Mouse (Mus musculus) urinary bladder, postnatal 14 days (tissue): ENCODE results near the gene Ulk4.
A peak's percentile ranks its signal among the peaks of the same experiment; 100 is the strongest.
"Not testable (repeated sequence)": the region's sequence is repeated elsewhere in the genome, so short reads cannot be mapped to it uniquely, and the experiment has no call there.

Experiments
- DNase-seq: peaks from one replicate; pipeline ENCODE4 v3.0.0; 2021; ENCODE audit warnings: low spot score

Ulk4 gene

GRCm38 (mm10) chr9:121250854-121251253 is 26.1 kb downstream of the Ulk4 start:
- peak; percentile 1 for DNase-seq

GRCm38 (mm10) chr9:121249805-121250204 is 27.2 kb downstream of the Ulk4 start:
- DNase-seq: peak; percentile 4

GRCm38 (mm10) chr9:121247956-121248775 is 28.8 kb downstream of the Ulk4 start:
- DNase-seq: peak; percentile 89

GRCm38 (mm10) chr9:121247047-121247446 is 29.9 kb downstream of the Ulk4 start:
- no peak for DNase-seq

GRCm38 (mm10) chr9:121242331-121242730 is 34.7 kb downstream of the Ulk4 start:
- no peak for DNase-seq

GRCm38 (mm10) chr9:121241806-121242205 is 35.2 kb downstream of the Ulk4 start:
- DNase-seq: no peak

DNA sequence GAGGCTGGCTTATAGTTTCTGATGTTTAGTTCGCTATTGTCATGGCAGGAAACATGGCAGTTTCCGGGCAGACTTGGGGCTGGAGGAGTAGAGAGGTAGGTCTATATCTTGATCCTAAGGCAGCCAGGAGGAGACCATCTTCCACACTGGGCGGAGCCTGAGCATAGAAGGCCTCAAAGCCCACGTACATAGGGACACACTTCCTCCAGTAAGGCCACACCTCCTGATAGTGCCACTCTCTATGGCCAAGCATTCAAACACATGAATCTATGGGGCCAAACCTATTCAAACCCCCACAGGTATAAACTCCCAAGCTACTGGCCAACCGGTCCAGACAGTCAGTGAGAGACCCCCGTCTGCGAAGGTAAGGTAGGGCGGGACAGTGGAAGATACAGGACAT is 35.6 kb downstream of the Ulk4 start:
- DNase-seq: no peak

DNA sequence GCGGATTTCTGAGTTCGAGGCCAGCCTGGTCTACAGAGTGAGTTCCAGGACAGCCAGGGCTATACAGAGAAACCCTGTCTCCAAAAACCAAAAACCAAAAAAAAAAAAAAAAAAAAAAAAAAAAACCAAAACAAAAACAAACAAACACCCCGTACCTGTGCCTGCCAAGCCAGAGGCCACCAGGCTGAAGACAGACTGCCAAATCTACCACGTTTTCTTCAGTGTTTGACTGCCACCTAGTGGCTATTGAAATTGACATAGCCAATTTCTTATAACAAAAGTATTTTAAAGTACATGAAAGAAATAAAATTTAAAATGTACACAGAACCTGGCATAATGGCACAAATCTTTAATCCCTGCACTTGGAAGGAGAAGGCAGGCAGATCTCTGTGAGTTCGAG is 36.8 kb downstream of the Ulk4 start:
- peak; percentile 45 for DNase-seq

DNA sequence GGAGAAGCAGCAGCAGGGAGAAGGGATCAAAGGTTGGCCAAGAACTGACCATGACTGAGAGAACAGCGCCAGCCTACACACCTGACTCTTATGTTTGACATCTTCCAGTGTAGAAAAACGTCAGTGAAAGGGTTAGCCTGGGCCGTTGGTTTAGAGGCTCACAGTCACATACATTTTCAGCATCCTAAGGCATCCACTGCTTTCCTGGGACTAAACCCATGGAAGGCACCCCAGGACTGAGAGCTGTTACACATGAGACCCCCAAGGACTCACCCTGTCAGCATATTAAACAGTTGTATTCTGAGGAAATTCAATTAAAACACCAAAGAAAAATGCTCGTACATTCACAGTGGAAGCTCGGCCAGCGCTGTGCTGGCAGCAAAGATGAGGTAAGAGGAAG is 37.4 kb downstream of the Ulk4 start:
- no peak for DNase-seq

- no peak for DNase-seq
Measured at GRCm38 (mm10) chr9:121218636-121219035, 58.4 kb downstream of the Ulk4 start.

DNA sequence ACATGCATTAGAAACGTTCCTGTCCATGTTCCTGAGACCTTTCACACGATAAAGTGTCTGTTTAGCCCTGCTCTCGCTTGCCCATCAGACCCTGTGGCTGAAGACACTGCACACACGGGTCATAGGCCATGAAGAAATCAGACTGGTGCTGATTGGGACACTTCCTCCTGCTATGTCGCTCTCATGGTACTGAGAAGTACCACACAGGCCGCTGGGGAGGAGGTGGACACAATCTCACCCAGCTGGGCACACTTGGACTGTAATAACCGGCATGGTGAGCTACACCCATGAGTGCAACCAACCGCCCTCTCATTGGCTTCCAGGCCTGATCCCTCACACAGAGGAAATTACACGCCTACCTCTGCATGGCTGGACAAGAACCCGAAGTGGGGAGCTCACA is 58.8 kb downstream of the Ulk4 start:
- no peak for DNase-seq

GRCm38 (mm10) chr9:121217742-121218141 is 59.3 kb downstream of the Ulk4 start:
- no peak for DNase-seq

GRCm38 (mm10) chr9:121216536-121217320 is 60.3 kb downstream of the Ulk4 start:
- DNase-seq: no peak

DNA sequence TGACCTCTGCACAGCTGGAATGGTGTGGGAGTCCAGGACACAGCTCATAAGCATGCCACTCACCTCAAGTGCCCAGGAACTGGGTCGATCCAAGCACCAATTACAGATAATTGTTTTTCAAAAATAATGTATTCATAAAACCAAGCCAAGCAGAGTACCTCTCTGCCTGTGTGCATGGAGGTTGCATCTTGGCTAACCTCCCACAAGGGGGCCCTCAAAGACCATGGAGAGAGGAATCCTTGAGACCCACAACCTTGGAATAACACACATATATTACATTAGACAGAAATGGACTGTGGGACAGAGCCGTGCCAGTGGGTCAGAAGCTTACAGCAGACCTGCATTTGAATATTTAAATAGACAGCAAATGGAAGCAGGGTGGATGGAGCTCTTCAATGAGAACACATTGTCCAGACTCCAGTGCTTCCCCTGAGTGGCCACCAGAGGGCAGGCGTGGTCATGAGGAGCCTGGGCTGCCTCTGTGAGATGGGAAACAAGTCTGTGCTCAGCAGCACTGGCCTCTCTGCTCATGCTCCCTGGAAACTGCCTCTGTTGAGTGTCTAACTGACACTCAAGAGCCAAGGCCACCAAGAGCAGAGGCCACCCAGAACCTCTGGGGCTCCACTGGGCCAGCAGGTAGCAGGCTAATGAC is 61.5 kb downstream of the Ulk4 start:
- DNase-seq: peak; percentile 69

DNA sequence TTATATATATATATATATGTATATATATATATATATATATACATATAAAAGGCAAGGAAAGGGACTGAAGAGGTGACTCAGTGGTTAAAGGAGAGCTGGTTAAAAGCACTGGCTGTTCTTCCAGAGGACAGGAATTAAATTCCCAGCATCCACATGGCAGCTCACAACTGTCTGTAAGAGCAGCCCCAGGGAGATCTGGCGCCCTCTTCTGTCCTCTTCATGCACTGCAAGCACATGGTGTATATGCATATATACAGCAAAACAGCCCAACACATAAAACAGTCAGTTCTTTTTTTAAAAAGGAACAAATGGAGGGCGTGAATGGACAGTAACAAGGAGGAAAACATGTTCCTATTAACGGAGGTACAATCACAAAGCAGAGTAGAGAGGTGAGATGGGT is 64.7 kb downstream of the Ulk4 start:
- DNase-seq: no peak

GRCm38 (mm10) chr9:121205046-121205445 is 72.0 kb downstream of the Ulk4 start:
- no peak for DNase-seq

DNA sequence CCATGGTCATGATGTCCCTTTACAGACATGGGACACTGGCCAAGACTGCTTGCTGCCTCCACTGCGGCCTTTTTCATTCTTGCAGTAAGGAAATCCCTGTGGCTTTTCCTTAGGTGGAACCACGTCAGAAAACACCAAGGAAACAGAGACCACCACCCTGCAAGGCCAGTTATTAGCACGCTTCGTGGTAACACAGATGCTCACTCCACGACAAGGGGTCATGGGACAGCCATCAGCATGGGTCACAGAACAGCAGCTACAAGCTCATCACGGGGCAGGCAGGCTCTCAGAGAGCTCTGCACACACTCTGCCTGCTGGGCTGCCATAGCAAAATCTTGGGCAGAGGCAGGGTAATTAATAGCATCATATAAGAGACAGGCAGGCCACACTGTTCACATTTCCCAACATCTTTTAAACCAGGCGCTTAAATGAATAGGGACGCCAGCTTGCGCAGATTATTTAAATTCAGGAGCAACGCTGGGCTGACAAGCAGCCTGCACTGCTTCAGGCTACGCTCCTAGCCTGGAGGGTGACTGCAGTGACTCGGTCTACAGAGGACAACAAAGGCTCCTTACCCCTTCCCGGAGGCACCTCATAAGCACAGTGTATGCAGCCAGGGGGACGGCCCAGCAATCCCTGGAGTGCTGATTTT is 72.7 kb downstream of the Ulk4 start:
- DNase-seq: no peak

DNA sequence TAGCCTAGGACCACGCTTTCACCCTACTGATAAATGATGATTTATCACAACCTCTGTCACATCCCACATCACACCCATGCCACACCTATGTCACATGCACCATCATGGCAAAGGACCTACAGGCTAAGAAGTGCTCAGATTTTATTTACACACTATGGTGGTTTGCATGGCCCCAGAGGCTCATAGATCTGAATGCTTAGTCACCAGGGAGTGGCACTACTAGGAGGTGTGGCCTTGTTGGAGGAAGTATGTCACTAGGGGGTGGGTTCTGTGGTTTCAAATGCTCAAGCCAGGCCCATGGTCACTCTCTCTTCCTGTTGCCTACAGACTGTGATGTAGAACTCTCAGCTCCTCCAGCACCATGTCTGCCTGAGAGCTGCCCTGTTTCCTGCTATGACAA is 73.3 kb downstream of the Ulk4 start:
- DNase-seq: no peak

GRCm38 (mm10) chr9:121199146-121199685 is 77.8 kb downstream of the Ulk4 start:
- DNase-seq: not testable (repeated sequence)

- no peak for DNase-seq
Measured at GRCm38 (mm10) chr9:121196473-121196872, 80.5 kb downstream of the Ulk4 start.

- no peak for DNase-seq
Measured at GRCm38 (mm10) chr9:121195106-121195505, 81.9 kb downstream of the Ulk4 start.
